Mouse (Mus musculus) brain, embryonic 14.5 days (tissue): ENCODE measurements around the gene Keap1.

Source experiments
- CTCF ChIP-seq: fragments of 200-500 bp; IDR thresholded peaks from 2 replicates; pipeline ENCODE4 v1.5.1; 2012; ENCODE audit warnings: inconsistent platforms, mild to moderate bottlenecking, moderate library complexity, borderline replicate concordance; ENCODE audit not compliant: insufficient read depth, insufficient read length; ENCODE audit errors: extremely low read depth
- POLR2A ChIP-seq: fragments of 200-500 bp; IDR thresholded peaks from 2 replicates; pipeline ENCODE4 v1.6.1; 2012; ENCODE audit warnings: mild to moderate bottlenecking, inconsistent platforms, borderline replicate concordance; ENCODE audit not compliant: poor library complexity, insufficient read depth, insufficient read length, severe bottlenecking; ENCODE audit errors: extremely low read depth

DNA sequence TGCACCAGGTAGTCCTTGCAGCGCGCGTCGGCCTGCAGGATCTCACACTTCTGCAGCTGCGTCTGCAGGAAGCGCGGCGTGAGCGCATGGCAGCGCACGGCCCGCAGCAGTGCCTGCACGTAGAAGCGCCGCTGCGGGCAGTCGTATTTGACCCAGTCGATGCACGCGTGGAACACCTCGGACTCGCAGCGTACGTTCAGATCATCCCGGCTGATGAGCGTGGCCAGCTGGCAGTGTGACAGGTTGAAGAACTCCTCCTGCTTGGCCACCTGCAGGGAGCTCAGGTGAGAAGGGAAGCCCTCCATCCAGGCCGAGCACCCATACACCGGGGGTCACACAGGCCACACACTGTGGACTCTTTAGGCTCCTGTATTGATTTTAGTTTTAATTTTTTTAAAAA, 5.4 kb downstream of the Keap1 start:
- TF ChIP-seq POLR2A (no peak), CTCF (no peak)
